Mouse (Mus musculus) layer of hippocampus, adult 18-20 months (tissue): ENCODE data around the gene Ccdc9. TPM values are rescaled to one million over a fixed set of nuclear protein-coding genes. Genes with fewer than 3 reads are reported as not detected.
A peak's percentile ranks its signal among the peaks of the same experiment; 100 is the strongest.
"Not testable (repeated sequence)": the region's sequence is repeated elsewhere in the genome, so short reads cannot be mapped to it uniquely, and the experiment has no call there.

Source experiments
- DNase-seq, 2 experiments: peaks; one replicate each; pipeline ENCODE4 v3.0.0; 2022; ENCODE audit warnings: low spot score in 2 of 2
- total RNA-seq, 2 experiments: library from RNA; stranded (reverse); gene quantifications; 2 replicates each; pipeline ENCODE4 v1.2.3; 2021

Gene Ccdc9
- total RNA-seq, 2 experiments from 2014 or later: 72.4 to 80.2 TPM

DNA sequence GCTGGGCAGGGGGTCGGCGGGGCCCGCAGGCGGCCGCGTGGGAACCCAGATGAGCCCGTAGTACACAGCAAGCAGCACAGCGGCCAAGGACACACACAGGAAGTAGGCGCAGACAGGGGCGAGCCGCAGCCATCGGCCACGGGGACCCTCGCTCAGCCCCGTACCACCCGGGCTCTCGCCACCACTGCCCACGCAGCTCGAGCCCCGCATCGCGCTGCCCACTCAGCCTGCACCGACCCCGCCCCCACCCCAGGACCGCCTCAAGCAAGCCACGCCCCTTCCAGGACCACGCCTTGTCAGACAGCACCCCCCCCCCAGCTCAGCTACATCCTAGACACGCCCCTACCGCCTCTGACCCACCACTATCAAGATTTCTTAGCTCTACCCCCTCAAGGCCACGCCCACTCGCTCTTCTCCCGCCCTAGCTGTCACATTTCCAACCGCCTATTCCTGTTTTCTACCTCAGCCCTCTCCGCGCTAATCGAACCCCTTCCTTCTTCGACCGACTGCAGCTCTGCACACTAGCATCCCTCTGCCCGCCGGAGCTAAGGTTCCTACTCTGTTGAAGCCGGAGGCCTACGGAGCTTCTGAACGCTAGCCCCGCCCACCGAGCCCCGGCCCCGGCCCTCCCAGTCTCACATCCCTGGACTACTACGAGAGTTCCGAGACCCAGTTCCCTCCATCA lies 13.4 kb downstream of the Ccdc9 start, which contains the start of gene Inafm1:
Gene Inafm1, minus strand, starts transcription at position 537 of the 685 bp plus-strand sequence.
- peak; percentile 74 to 86 for DNase-seq

DNA sequence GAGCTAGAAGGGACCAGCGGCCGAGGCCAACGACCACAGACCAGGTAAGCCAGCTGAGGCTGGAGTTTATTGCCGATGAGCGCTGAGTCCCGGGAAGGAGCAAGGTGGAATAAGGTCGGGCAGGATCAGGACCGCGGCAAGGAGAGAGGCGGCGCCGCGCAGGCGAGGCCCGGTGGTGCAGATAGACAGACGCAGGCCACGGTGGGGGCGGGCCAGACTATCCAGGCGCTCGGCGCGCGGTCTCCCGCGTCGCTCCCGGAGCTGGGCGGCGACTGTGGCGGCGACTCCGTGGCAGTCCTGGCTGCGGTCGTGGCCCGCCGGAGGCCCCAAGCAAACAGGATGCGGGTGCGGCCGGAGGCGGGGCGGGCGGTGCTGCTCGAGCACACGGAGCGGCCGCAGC lies 13.9 kb downstream of the Ccdc9 start:
- DNase-seq: peak; percentile 57 to 68

DNA sequence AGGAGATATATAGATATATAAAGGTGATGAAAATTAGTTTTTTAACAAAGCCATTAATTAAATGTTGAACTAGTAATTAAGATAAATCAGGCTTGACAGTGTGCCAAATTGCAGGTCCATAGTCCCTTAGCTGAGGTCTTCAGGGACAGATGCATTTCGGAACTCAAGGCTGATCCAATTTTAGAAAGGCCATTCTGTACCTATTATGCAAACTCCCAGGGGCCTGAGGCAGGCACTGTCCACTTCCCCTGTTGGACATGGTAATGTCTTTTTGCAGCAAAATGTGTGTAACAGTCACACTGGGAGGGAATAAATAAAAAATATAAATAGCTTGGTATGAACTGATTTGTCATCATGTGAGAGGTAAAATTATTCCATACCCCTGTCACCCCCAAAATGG lies 15.5 kb downstream of the Ccdc9 start:
- no peak for DNase-seq

DNA sequence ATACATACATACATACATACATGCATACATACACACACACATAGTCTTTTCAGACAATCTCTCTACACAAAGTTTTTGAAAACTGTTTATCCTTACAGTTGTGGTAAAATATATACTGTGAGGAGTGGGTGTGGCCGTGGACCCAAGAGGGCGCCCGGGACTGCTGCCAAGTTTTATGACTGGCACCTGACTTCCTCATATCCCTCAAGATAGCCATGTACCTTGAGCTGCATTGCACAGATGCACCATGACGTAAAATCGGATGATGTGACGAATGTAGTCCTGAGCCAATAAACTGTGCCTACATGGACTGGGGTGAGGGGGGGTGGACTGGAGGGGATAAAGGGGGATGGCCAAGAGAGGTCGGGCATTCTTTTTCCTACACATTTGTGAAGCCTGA lies 20.0 kb downstream of the Ccdc9 start:
- not testable (repeated sequence) for DNase-seq

DNA sequence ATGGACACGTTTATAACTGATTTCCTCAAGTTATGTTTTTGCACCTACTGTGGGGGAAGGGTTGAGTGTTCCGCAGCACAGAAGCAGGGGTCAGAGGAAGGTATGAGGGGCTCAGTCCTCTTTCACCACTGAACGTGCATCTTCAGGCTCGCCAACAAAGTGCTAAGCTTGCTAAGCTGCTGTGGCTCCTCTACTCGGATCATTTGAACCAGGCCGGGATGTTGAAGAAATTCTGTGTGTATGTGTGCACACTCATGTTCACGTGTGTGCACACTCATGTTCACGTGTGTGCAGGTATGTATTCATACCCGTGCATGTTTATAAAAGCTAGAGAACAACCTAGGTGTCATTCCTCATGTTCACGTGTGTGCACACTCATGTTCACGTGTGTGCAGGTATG lies 20.7 kb downstream of the Ccdc9 start:
- no peak for DNase-seq

DNA sequence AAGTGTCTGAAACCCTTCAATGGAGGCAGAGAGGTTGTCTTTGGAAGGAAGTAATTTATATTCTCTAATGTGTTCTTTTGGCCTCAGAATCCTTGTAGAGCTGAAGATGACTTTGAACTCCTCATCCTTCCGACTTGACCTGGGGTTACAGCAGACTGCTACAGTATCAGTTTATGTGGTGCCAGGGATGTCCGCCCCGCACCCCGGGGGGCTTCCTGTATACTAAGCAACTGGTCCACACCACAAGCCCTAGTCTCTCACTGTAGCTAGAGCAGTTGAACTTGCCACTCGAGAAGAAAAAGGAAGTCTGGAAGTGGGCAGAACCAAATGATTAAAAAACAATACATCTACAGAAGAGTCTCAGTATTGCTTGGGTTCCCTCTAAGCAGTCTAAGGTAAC lies 22.8 kb downstream of the Ccdc9 start:
- no peak for DNase-seq

DNA sequence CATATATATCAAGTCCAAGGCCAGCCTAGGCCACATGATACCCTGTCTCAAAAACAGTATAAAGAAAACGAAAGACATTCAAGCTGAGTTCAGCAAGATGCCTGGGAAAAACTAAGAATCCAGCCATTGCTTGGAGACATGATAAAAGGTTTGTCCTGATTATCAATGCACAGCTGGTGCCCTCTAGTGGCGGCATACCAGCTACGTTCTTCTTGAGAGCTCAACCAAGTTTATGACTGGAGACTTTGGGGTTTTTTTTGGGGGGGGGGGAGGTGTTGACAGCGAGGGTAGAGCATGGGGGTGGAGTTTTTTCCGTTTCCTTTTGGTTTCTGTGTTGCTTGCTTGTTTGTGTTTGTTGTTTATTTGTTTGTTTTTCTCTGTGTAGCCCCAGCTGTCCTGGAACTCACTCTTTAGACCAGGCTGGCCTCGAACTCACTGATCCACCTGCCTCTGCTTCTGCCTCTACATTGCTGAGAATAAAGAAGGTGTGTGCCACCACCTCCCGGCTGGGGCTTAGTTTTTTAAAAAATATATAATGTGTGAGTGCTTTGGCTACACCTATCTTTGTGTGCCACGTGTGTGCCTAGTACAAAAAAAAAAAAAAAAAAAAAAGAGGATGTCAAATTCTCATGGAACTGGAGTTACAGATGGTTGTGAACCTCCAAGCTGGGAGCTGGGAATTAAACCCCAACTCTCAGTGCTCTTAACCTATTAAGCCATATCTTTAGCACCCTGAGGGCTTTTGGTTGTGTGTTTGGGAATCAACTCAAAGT lies 23.4 kb downstream of the Ccdc9 start:
- peak; percentile 50 to 86 for DNase-seq

DNA sequence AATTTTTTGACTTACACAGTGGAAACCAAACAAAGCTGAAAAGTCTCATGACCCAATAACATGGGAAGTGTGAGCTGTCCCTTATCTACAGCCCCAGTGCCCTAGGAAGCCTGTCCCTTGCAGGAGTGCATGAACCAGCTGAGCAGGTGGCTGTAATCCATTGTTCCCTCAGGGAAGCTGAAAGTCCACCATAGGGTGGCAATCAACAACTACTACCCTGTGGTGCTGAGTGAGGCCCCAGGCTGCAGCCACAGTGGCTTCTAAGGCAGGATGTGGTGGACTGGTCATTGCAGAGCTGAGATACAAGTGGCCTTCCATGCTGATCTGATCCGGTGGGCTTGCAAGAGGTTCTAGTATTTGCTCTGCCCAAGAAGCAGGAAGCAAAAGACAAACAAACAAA lies 25.5 kb downstream of the Ccdc9 start:
- no peak for DNase-seq

DNA sequence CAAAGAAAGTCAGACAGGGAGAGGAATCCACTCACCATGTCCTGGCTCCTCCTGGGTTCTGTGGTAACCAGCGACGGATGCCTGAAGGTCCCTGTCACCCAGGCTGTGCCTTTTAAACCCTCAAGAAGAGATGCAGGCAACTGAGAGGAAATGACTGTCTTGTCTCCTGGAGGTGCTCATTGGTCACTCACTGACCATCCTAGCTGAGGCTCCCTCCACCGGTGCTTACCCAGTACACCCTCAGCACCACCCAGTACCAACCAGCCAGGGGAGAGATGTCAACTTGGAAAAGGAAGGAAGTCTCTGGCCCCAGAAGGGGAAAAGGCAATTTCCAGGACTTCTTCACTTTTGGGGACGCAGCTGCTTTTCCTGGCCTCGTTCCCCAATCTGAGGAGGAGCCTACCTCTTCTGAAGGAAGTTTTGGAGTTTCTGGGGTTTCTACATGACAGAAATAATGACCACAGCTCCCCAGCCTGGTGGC lies 27.4 kb downstream of the Ccdc9 start, which contains the start of gene C5ar1:
Gene C5ar1, minus strand, starts transcription at position 431 of the 481 bp plus-strand sequence.
- DNase-seq: no peak

DNA sequence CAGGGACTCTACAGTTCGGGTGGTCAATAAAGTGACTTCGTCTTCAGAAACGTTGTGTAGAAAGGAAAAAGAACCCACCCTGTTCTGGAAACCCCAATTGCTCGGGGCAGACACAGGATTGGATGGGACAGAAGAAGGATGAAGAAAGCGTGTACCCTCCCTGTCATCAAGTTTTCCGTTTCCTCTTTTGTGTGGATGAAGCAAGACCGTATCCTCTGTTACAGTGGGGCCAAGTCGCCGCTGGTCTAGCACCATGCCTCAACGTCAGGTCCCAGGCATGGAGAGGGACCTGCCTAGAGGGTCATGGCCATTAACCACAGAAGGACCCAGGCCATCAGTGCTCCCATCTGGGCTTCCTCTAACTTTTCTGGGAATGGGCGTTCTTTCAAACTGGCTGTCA lies 28.8 kb downstream of the Ccdc9 start:
- DNase-seq: no peak

DNA sequence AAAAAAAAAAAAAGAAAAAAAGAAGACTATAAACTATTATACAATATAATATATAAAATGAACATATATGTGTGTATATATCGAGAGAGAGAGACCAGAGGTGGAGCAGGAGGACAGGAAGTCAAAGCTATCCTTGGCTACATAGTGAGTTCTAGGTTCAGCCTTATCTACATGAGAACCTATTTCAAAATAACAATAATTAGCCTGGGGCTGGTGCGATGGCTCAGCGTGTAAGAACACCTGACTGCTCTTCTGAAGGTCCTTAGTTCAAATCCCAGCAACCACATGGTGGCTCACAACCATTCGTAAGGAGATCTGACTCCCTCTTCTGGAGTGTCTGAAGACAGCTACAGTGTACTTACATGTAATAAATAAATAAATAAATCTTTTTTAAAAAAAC lies 30.6 kb downstream of the Ccdc9 start:
- not testable (repeated sequence) for DNase-seq

DNA sequence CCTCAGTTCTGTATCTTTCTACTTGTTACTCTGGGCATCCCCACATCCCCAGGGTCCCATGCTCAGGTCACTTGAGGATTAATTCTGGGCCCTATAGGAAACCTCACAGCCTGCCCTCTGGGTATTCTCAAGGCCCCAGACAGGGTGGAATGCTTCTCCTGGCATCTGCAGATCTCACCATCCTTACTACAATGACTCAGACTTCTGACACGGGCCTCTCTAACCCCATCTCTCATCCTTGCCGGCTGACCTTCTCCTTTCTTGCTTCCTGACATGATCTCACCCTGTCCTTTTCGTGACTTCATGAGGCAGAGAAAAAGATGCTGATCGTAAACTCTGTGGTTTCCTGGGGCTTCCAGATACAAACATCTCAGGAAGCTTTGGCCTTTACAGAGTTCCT lies 32.4 kb downstream of the Ccdc9 start:
- no peak for DNase-seq

DNA sequence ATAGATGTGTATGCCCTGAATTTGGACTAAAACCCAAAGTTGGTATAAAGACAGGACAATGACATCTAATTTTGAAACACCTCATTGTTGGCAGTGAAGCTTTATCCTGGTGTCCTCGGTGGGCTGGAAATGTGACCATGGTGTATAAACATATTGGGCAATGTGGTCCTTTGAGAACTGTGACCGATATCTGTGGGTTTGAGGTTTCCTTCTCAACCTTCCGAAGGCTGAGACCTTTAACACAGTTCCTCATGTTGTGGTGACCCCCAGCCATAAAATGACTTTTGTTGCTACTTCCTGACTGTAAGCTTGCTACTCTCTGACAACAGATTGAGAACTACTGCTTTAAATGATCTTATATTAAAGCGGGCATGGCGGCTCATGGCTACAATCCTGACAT lies 35.9 kb downstream of the Ccdc9 start:
- DNase-seq: no peak

DNA sequence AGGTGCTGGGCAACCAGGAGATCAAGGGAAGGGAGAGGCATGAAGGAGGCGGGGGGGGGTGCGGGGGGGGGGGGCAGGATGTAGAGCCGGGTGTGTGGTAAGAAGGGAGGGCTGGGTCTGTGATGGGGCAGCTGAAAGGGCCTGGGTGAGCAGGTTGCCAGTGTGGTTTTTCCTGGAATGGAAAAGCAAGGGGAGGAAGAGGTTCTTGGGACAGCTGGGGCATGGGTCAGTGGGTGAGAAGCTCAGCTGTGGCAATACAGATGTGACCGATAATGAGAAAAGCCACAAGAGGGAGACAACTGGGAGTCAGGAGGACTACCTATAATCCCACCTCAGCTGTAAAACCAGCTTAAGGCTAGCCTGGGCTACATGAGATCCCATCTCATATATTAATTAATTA lies 40.6 kb downstream of the Ccdc9 start:
- no peak for DNase-seq

DNA sequence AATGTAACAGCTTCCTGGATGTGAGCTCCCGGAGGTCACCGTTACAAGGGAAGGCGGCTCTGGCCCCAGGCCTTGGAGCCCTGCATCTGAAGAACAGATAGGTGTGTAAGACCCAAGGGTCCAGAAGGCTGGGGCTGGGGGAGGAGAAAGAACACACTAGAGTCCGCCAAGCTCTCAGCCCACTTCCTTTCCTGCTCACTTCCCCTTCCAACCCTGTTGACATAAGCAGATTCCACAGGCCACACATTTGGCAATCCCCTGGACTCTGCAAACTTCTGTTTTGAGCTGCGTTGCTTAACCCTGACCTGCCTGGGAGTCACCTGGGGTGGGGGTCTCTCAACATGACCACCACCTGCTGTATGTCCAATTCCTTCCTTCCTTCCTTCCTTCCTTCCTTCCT lies 42.5 kb downstream of the Ccdc9 start, which contains the start of gene C5ar2:
Gene C5ar2, minus strand, starts transcription at position 88 of the 400 bp plus-strand sequence.
- DNase-seq: no peak

DNA sequence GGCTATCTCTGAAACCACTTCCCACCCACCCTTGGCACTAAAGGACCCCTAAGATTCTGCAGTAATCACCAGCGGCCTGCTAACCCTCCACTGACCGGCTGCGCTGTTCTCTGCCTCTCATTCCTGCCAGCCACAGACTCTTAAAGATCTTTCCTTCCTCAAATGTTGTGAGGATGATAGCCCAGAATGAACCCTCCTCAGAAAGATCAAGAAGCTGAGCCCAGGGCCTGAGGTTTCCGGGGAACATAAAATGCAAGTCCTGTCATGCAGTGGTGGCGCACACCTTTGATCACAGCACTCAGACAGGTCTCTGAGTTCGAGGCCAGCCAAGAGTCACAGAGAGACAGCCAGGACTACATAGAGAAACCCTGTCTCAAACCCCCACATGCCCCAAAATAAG lies 44.4 kb downstream of the Ccdc9 start:
- no peak for DNase-seq

DNA sequence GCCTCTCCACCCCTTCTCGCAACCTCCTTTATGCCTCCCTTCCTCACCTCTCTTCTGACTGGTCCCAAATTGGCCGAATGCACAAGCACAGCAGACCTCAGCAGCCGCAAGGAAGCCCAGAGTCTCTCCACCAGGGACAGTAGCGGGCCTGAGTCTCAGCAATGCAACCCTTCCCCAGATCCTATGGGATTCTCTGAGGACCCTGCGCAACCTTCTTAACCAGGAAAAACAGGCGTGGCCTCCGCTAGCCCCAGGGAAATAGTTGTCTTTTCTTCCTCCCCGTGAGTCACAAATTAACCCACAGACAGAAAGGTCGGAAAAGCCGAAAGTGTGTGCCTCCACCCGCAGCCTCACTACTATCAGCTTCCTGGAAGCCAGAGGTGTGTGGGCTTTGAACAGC lies 44.8 kb downstream of the Ccdc9 start:
- no peak for DNase-seq

DNA sequence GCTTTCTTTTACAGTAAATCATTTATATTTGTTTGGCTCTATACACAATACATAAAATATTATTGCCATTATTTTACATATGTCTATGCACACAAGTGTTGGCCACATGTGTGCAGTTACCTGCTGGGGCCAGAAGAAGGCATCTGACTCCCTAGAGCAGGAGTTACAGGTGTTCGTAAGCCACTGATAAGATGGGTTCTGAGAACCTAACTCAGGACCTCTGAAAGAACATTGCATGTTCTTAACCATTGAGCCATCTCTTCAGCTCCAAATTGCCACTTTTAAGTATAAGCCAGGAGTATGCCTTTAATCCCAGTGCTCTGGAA lies 45.7 kb downstream of the Ccdc9 start:
- no peak for DNase-seq

DNA sequence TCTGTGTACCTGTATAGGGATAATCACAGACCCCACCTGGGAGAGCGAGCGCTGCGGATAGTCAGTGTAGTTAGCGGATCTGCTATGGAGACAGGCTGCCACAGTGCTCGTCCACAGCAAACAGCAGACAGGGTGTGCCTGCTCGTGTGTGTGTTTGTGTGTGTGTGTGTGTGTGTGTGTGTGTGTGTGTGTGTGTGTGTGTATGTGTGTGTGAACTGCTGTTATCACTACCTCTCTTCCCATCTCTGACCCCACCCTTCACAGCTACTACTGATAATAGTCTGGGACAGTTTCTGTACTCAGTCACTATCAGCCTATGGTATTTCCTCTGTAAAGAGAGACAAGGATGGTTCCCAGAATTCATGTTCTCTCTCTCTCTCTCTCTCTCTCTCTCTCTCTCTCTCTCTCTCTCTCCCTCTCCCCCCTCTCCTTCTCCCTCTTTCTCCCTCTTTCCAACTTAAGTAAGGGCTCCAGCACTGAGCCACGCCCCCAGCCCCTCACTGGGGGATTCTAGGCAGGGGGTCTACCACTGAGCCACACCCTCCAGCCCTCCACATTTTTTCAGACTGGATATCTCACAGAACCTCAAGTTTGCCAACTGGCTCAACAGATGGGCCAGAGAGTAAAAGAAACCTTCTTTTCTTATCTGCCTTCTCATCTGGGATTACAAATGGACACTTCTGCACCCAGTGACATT lies 46.2 kb downstream of the Ccdc9 start:
- no peak for DNase-seq

DNA sequence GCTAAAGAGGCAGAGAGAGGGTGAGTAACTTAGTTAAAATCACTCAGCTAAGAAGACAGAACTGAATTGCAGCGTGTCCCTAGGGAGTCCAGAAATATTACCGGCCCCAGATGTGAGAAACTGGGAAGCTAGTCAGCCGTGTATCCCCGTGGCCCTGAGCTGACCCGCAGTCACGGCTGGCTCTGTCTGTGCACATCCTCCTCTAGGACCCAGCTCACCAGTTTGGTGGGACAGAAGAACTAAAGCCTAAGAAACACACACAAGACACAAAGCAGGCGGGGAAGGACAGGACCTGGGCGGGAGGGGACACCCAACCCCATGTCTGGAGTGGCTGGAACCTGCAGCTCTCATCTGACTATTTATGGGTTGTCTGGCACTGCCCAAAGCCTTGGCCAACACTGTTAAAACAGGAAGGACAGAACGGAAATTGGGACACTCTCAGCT lies 47.0 kb downstream of the Ccdc9 start:
- no peak for DNase-seq

DNA sequence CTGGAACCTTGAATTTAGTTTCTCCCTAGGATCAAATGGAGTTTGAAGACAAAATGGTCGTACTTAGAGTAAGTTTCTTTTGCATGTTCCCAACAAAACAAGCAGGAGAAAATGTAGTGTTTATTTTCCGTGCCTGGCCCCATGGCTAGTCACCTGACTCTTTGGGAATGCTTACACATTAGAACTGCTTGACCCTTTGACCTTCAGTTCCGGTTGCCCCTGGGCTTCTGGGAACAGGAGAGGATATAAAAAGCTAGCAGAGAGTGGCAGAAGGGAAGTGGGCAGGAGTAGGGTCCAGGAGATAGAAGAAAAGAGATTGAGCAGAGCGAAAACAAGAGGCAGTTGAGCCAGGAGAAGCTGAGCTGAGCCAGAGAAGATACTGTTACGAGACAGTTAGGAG lies 56.7 kb downstream of the Ccdc9 start:
- DNase-seq: no peak
